Mouse (Mus musculus) ES-Bruce4 (cell line): ENCODE measurements around the gene Gm21987. TPM values are rescaled to one million over a fixed set of nuclear protein-coding genes. Genes with fewer than 3 reads are reported as not detected.

Experiments used
- H3K27ac ChIP-seq: 2 replicates; pipeline ENCODE4 v1.5.1; 2012; ENCODE audit warnings: low read length, inconsistent platforms; ENCODE audit not compliant: insufficient read depth
- H3K27me3 ChIP-seq: 2 replicates; pipeline ENCODE4 v1.6.1; 2012; ENCODE audit warnings: mild to moderate bottlenecking, low read length, inconsistent platforms; ENCODE audit not compliant: control insufficient read depth, poor library complexity, insufficient read depth, severe bottlenecking
- H3K36me3 ChIP-seq: 2 replicates; pipeline ENCODE4 v1.6.1; 2012; ENCODE audit warnings: inconsistent platforms, mild to moderate bottlenecking, low read length, moderate library complexity; ENCODE audit not compliant: control insufficient read depth, poor library complexity, insufficient read depth, severe bottlenecking
- H3K4me1 ChIP-seq: one replicate; pipeline ENCODE4 v1.8.1; 2011; ENCODE audit warnings: low read length; ENCODE audit not compliant: control insufficient read depth, insufficient read depth
- H3K4me3 ChIP-seq: 2 replicates; pipeline ENCODE4 v1.5.1; 2011; ENCODE audit warnings: low read depth, mild to moderate bottlenecking, low read length
- H3K9ac ChIP-seq: 2 replicates; pipeline ENCODE4 v1.6.1; 2012; ENCODE audit warnings: low read depth, mild to moderate bottlenecking, inconsistent platforms; ENCODE audit not compliant: poor library complexity, severe bottlenecking
- H3K9me3 ChIP-seq: replicated peaks from 2 replicates; pipeline ENCODE4 v1.6.1; 2012; ENCODE audit warnings: mild to moderate bottlenecking, low read length, inconsistent platforms; ENCODE audit not compliant: control insufficient read depth, poor library complexity, insufficient read depth, severe bottlenecking
- CTCF ChIP-seq: IDR thresholded peaks from one replicate; pipeline ENCODE4 v1.8.1; 2011; ENCODE audit warnings: low read depth, low read length
- EP300 ChIP-seq: IDR thresholded peaks from 2 replicates; pipeline ENCODE4 v1.6.1; 2011; ENCODE audit warnings: low read depth, low read length; ENCODE audit not compliant: insufficient read depth
- POLR2A ChIP-seq: IDR thresholded peaks from one replicate; pipeline ENCODE4 v1.8.1; 2011; ENCODE audit warnings: low read length; ENCODE audit not compliant: insufficient read depth
- polyA plus RNA-seq: library from polyadenylated mRNA; stranded (reverse); fragments of >200 nt; gene quantifications from 2 replicates; pipeline ENCODE4 v1.2.4, GENCODE M21; 2011; ENCODE audit warnings: low read depth; ENCODE audit not compliant: missing spikeins, insufficient read depth, insufficient read length

The Gm21987 gene
- polyA plus RNA-seq, 1 experiment: not detected

DNA sequence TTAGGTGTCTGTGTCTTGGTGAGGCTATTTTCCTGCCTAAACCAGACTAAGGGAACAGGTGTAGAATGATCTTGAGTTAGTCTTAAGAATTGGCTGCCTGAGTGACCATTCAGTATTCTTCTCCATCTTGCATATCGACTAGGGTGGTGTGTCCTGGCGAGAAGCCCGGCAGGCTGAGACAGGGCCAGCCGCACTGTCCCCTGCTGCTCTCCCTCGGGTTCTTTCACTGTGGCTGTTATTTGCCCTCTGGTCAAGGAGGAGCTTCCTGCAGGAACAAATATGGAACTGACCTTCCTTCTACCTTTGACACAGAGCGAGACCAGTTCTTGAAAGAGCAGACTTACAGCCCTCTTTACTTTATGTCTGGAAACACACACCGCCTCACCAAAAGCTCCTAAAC, 5.2 kb downstream of the Gm21987 start:
- Histone ChIP-seq H3K27ac (no peak overlapping the region), H3K9me3 (no peaks in the 10 kb centered on the region), H3K36me3 (peaks cover 32% of the 10 kb centered on the region), H3K9ac (no peak overlapping the region), H3K4me1 (no peaks in the 10 kb centered on the region), H3K4me3 (no peak overlapping the region), H3K27me3 (no peaks in the 10 kb centered on the region)
- TF ChIP-seq POLR2A (no peak), CTCF (no peak), EP300 (no peak)

DNA sequence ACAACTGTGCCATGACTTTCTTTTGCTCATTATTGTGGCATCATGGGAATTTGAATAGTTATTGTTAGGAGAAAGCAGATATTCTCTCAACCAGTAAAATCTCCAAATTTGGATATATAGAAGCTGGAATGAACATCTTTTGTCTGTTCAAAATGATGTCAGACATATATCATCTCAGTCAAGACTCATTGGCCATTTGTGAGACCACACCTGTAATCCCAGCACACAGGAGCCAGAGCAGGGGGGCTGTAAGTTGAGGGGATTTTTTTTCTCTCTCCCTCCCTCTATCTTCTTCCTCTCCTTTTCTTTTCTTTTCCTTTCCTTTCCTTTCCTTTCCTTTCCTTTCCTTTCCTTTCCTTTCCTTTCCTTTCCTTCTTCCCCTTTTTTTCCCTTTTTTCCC, 6.0 kb downstream of the Gm21987 start:
- H3K4me1 ChIP-seq: no peaks in the 10 kb centered on the region
- no peak overlapping the region for H3K9ac ChIP-seq
- H3K4me3 ChIP-seq: no peak overlapping the region
- H3K27ac ChIP-seq: no peak overlapping the region
- no peak for TF ChIP-seq CTCF
- TF ChIP-seq EP300: no peak
- no peak for TF ChIP-seq POLR2A
- H3K27me3 ChIP-seq: no peaks in the 10 kb centered on the region
- peaks cover 32% of the 10 kb centered on the region for H3K36me3 ChIP-seq
- H3K9me3 ChIP-seq: no peaks in the 10 kb centered on the region

DNA sequence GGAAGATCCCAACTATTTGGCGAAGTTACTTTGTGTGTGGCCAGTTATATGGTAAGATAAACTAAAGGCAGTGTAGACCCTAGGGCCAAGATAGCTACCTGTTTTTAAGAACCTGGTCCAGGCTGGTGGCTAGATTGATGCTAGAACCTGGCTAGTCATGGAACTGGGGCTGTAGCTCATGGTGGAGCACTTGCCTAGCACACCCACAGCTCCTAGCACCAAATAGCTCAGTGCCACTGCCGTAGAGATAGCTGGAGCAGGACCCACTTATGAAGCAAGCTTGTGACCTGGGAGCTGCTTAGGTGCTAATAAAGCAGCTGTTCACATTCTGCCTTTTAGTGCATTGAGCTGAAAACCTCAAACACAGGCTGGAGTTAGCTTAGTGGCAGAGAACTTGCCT, 6.8 kb downstream of the Gm21987 start:
- Histone ChIP-seq H3K9ac (no peak overlapping the region), H3K27ac (no peak overlapping the region), H3K9me3 (no peaks in the 10 kb centered on the region), H3K4me1 (no peaks in the 10 kb centered on the region), H3K4me3 (no peak overlapping the region), H3K36me3 (peaks cover 30% of the 10 kb centered on the region), H3K27me3 (no peaks in the 10 kb centered on the region)
- TF ChIP-seq EP300: no peak
- no peak for TF ChIP-seq POLR2A
- TF ChIP-seq CTCF: no peak

DNA sequence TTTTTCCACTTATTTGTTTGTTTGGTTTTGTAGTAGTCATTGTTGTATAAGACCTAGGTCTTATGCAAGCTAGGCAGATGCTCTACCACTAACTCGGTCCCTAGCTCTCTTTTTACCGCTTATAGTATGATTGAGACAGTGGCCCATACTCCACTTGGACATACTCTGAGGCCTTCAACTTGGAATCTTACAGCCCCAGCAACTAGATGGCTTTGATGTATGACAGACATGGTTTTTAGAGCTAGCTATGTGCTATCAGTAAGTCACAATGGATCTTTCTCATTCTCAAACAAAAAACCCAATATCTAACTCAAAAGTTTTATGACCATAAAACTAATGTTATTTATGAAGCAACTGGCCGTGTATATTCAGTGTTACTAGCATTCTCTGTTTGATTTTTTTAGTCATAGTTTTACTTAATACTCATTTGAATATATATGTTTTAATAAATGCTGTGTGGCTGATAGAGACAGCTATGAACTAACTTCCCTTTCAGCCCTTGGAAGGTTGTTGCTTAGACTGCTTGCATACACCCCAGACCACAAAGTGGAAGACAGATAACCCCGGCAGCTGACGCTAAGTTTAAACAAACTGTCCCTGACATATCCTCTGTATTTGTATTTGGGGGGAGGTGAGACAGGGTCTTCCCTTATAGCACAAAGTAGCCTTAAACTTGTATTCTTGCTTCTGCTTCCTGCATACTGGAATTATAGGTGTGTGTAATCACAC, 7.5 kb downstream of the Gm21987 start:
- no peak overlapping the region for H3K27ac ChIP-seq
- TF ChIP-seq EP300 (no peak), CTCF (no peak), POLR2A (no peak)
- H3K27me3 ChIP-seq: no peaks in the 10 kb centered on the region
- H3K4me3 ChIP-seq: no peak overlapping the region
- H3K9ac ChIP-seq: no peak overlapping the region
- peaks cover 27% of the 10 kb centered on the region for H3K36me3 ChIP-seq
- no peaks in the 10 kb centered on the region for H3K4me1 ChIP-seq
- no peaks in the 10 kb centered on the region for H3K9me3 ChIP-seq

DNA sequence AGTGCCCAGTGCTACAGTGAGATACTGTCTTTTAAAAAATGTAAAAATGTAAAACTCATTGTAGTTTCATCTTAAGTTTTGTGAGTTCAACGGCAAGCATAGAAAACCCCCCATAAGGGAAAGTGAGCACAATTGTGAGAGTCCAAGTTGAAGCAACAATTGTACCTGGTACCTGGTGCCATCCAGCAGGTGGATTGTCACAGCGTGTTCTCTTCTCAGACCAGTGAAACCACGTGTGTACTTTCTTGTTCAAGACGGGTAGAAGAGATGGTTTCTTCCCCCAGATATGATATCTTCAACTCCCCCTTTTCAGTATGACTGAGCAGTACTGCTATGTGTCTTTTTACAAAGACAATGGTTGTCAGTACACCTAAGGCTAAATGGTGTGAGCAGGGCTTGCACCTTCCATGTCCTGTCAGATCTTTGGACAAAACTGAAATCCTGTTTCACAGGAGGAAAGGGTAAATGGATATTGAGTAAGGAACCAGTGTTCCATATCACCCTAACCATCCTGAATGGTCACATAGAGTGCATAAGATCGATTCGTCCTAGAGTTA, 11.5 kb downstream of the Gm21987 start:
- H3K27me3 ChIP-seq: no peaks in the 10 kb centered on the region
- TF ChIP-seq CTCF (no peak), POLR2A (no peak), EP300 (no peak)

DNA sequence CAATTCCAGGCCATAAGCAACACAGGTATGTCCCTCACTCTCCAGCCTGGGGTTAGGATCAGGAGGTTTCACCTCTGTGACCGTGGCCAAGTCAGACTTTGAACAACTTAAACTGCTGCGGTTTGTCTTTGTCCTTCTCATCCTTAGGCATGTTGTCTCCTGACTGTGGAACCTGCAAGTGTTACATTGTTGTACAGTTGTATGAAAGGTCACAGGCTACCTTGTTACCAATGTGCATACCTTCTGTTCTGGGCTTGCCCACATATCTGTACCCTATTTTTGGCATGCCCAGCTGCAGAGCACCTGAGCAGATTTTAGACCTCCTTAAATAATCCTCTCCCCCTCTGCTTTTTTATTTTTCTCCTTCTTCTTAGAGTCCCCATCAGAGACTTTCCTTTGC, 12.4 kb downstream of the Gm21987 start:
- no peak overlapping the region for H3K27ac ChIP-seq
- TF ChIP-seq POLR2A: no peak
- TF ChIP-seq CTCF: no peak
- no peak for TF ChIP-seq EP300
- no peak overlapping the region for H3K4me3 ChIP-seq
- H3K9ac ChIP-seq: no peak overlapping the region
- no peaks in the 10 kb centered on the region for H3K9me3 ChIP-seq
- no peaks in the 10 kb centered on the region for H3K27me3 ChIP-seq
- H3K4me1 ChIP-seq: no peaks in the 10 kb centered on the region
- 0 out of 2 replicates have a peak, but pooled peaks cover 3% of the 10 kb centered on the region for H3K36me3 ChIP-seq

More for the DNA sequence above, 11.5 kb downstream of the Gm21987 start:
- Histone ChIP-seq H3K9ac (no peak overlapping the region), H3K36me3 (0 out of 2 replicates have a peak, but pooled peaks cover 5% of the 10 kb centered on the region), H3K9me3 (no peaks in the 10 kb centered on the region), H3K4me3 (no peak overlapping the region), H3K27ac (no peak overlapping the region), H3K4me1 (no peaks in the 10 kb centered on the region)
